Mouse (Mus musculus): ENCODE results near the gene Zbtb40. TPM values are rescaled to one million over a fixed set of nuclear protein-coding genes. Genes with fewer than 3 reads are reported as not detected.

Zbtb40 gene
- total and polyA plus RNA-seq, 3 experiments = 2.7 to 7.1 (median 6.7) TPM

DNA sequence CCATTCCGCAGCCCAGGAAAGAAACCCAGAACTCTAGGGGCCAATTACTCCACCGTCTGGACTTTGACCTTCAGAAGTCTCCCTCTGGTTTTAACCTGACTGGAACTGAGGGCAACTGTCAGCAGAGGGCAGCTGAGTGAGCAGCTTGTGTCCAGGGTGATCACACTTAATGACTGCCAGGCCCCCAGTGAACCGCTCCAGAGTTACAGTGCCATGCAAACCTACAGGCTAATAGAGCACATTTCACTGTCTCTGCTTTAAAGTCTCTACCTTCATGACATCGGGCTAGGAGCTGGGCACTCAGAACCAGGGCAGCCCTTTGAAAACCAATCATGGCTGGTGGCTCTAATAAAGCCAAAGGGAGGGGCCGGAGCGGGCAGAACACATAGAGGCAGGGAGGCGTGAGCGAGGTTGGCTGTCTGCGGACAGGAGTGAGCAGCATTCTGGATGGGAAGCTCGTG lies 7.4 kb downstream of the Zbtb40 start:
- H3K9ac ChIP-seq (ENCODE audit: insufficient read depth, low read depth) = no peak overlapping the region
- peaks cover 0 to 13% of the 10 kb centered on the region in 2 experiments for H3K36me3 ChIP-seq (replicated peaks in 1 of 2; ENCODE audit: control insufficient read depth in 1 of 2, insufficient read depth in 1 of 2, low read length in 1 of 2)
- no peak overlapping the region for H3K4me2 ChIP-seq (ENCODE audit: insufficient read depth, low read depth, poor library complexity, severe bottlenecking)
- no peak overlapping the region for H3K4me3 ChIP-seq (replicated peaks in 1 of 3; ENCODE audit: low read depth in 2 of 3, low read length in 2 of 3, poor library complexity in 1 of 3)
- H3K79me2 ChIP-seq (replicated peaks; ENCODE audit: control insufficient read depth, extremely low read depth, insufficient read depth, poor library complexity, severe bottlenecking) = peaks cover 3% of the 10 kb centered on the region; the same call in 1 of the 2 replicates
- H3K9me3 ChIP-seq (replicated peaks; ENCODE audit: low read length) = no peaks in the 10 kb centered on the region
- TF ChIP-seq MAX (IDR thresholded peaks at IDR 0.05; ENCODE audit: low read length) (no peak), ELF1 (IDR thresholded peaks at IDR 0.05; ENCODE audit: low read depth, low read length) (no peak), SMC3 (IDR thresholded peaks at IDR 0.05; ENCODE audit: low read depth, low read length) (no peak), USF1 (IDR thresholded peaks at IDR 0.05; ENCODE audit: low read depth, low read length) (no peak), RAD21 (IDR thresholded peaks at IDR 0.05; ENCODE audit: low read depth, low read length) (no peak), MEF2A (IDR thresholded peaks at IDR 0.05; ENCODE audit: borderline replicate concordance, low read depth, low read length) (no peak), POLR2AphosphoS2 (IDR thresholded peaks at IDR 0.05; ENCODE audit: low read depth, low read length) (no peak), JUND (conservative IDR thresholded peaks at IDR 0.05; ENCODE audit: low read depth, low read length) (no peak), UBTF (IDR thresholded peaks at IDR 0.05; ENCODE audit: low read depth, low read length) (no peak), NELFE (IDR thresholded peaks at IDR 0.05; ENCODE audit: low read depth, low read length) (no peak)
- no peaks in the 10 kb centered on the region for H3K27me3 ChIP-seq (replicated peaks)
- DNase-seq (ENCODE audit: extremely low read depth) = no peak
- in situ Hi-C loops (cut with MboI; ENCODE audit: low pct_ligation_motif_present, low pct_unique_long_range_greater_than_20kb, low sequenced_read_pairs) = no loop called here
- H3K27ac ChIP-seq (ENCODE audit: insufficient read depth, low read depth) = no peak overlapping the region
- H3K4me1 ChIP-seq (ENCODE audit: control insufficient read depth in 1 of 2, insufficient read depth in 2 of 2) = peaks cover 0 to 6% of the 10 kb centered on the region in 2 experiments; a peak in 1 of 4 replicates
- dilution Hi-C loops (cut with MboI; ENCODE audit: extremely low pct_ligation_motif_present, extremely low pct_unique_long_range_greater_than_20kb, low sequenced_read_pairs) = no loop called here

DNA sequence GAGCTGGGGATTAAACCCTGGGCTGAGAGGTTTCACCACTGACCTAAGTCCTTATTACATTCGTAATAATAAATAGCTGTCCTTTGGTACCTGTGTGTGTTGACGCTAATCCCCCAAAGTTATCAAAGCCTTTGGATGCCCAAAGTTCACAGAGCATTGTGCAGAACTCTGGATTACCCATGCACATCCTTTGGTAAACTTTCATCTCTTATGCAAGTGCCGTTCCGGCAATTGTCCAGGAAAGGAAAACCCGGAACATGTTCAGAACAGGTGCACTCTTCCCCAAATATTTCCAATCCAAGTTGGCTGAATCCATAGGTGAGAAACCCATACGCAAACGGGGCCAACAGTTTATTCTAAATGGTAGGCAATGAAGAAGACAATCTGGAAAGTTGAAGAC lies 9.2 kb downstream of the Zbtb40 start:
- in situ Hi-C loops (cut with MboI; ENCODE audit: low pct_ligation_motif_present, low pct_unique_long_range_greater_than_20kb, low sequenced_read_pairs) = no loop called here
- Histone ChIP-seq H3K27ac (ENCODE audit: insufficient read depth, low read depth) (no peak overlapping the region), H3K79me2 (replicated peaks; ENCODE audit: control insufficient read depth, extremely low read depth, insufficient read depth, poor library complexity, severe bottlenecking) (peaks cover 3% of the 10 kb centered on the region; the same call in 1 of the 2 replicates), H3K36me3 (replicated peaks in 1 of 2; ENCODE audit: control insufficient read depth in 1 of 2, insufficient read depth in 1 of 2, low read length in 1 of 2) (peaks cover 0 to 15% of the 10 kb centered on the region in 2 experiments), H3K4me2 (ENCODE audit: insufficient read depth, low read depth, poor library complexity, severe bottlenecking) (no peak overlapping the region), H3K9ac (ENCODE audit: insufficient read depth, low read depth) (no peak overlapping the region), H3K27me3 (replicated peaks) (no peaks in the 10 kb centered on the region), H3K9me3 (replicated peaks; ENCODE audit: low read length) (no peaks in the 10 kb centered on the region), H3K4me1 (ENCODE audit: control insufficient read depth in 1 of 2, insufficient read depth in 2 of 2) (peaks cover 0 to 3% of the 10 kb centered on the region in 2 experiments; a peak in 1 of 4 replicates), H3K4me3 (replicated peaks in 1 of 3; ENCODE audit: low read depth in 2 of 3, low read length in 2 of 3, poor library complexity in 1 of 3) (no peak overlapping the region)
- no peak for DNase-seq (ENCODE audit: extremely low read depth)
- dilution Hi-C loops (cut with MboI; ENCODE audit: extremely low pct_ligation_motif_present, extremely low pct_unique_long_range_greater_than_20kb, low sequenced_read_pairs) = no loop called here
- no peak for TF ChIP-seq MAFK (IDR thresholded peaks at IDR 0.05; ENCODE audit: insufficient replicate concordance, low read length)
- no peak for TF ChIP-seq RAD21 (IDR thresholded peaks at IDR 0.05; ENCODE audit: low read depth, low read length)
- TF ChIP-seq TBP (conservative IDR thresholded peaks at IDR 0.05; ENCODE audit: low read depth, low read length) = no peak
- TF ChIP-seq JUND (conservative IDR thresholded peaks at IDR 0.05; ENCODE audit: low read depth, low read length) = no peak
- TF ChIP-seq BHLHE40 (IDR thresholded peaks at IDR 0.05; ENCODE audit: low read depth, low read length) = no peak
- no peak for TF ChIP-seq POLR2AphosphoS2 (IDR thresholded peaks at IDR 0.05; ENCODE audit: low read depth, low read length)
- no peak for TF ChIP-seq MYC (IDR thresholded peaks at IDR 0.05; ENCODE audit: low read depth, low read length)
- TF ChIP-seq E2F4 (IDR thresholded peaks at IDR 0.05; ENCODE audit: insufficient replicate concordance, low read depth, low read length) = no peak
- no peak for TF ChIP-seq POLR2A (IDR thresholded peaks at IDR 0.05; ENCODE audit: low read depth, low read length)
- no peak for TF ChIP-seq ELF1 (IDR thresholded peaks at IDR 0.05; ENCODE audit: low read depth, low read length)
- TF ChIP-seq TCF12 (IDR thresholded peaks at IDR 0.05; ENCODE audit: low read depth, low read length) = no peak
- no peak for TF ChIP-seq ZNF384 (IDR thresholded peaks at IDR 0.05; ENCODE audit: low read depth, low read length)
- TF ChIP-seq ZC3H11A (IDR thresholded peaks at IDR 0.05; ENCODE audit: low read depth, low read length) = no peak
- TF ChIP-seq CHD2 (IDR thresholded peaks at IDR 0.05; ENCODE audit: low read length) = no peak
- TF ChIP-seq MAZ (IDR thresholded peaks at IDR 0.05; ENCODE audit: low read depth, low read length) = no peak
- TF ChIP-seq IRF4 (IDR thresholded peaks at IDR 0.05; ENCODE audit: low read depth, low read length) = no peak
- TF ChIP-seq MAX (IDR thresholded peaks at IDR 0.05; ENCODE audit: low read length) = no peak
- no peak for TF ChIP-seq USF1 (IDR thresholded peaks at IDR 0.05; ENCODE audit: low read depth, low read length)
- no peak for TF ChIP-seq SMC3 (IDR thresholded peaks at IDR 0.05; ENCODE audit: low read depth, low read length)
- no peak for TF ChIP-seq HCFC1 (IDR thresholded peaks at IDR 0.05; ENCODE audit: low read depth, low read length)

Data from CH12.LX (cell line).